Mouse (Mus musculus) hindbrain, embryonic 13.5 days (tissue): ENCODE data around the gene Cacna2d1. TPM values are rescaled to one million over a fixed set of nuclear protein-coding genes. Genes with fewer than 3 reads are reported as not detected.
A peak's percentile ranks its signal among the peaks of the same experiment; 100 is the strongest.

Experiments used
- ATAC-seq: fragments of 200-750 bp; cut with Nextera tagmentation; 2 replicates; pipeline ENCODE4 v1.8.0; 2017; ENCODE audit warnings: moderate TSS enrichment; ENCODE audit not compliant: low FRiP score
- H3K27ac ChIP-seq: fragments of 300-500 bp; sonication (generic); 2 replicates; pipeline ENCODE4 v1.5.1; 2015; ENCODE audit warnings: inconsistent platforms, mild to moderate bottlenecking, moderate library complexity
- H3K27me3 ChIP-seq: fragments of 300-500 bp; sonication (generic); 2 replicates; pipeline ENCODE4 v1.6.1; 2015; ENCODE audit warnings: mild to moderate bottlenecking, inconsistent platforms
- H3K36me3 ChIP-seq: fragments of 300-500 bp; sonication (generic); 2 replicates; pipeline ENCODE4 v1.6.1; 2015; ENCODE audit warnings: mild to moderate bottlenecking, inconsistent platforms
- H3K4me1 ChIP-seq: fragments of 300-500 bp; sonication (generic); replicated peaks from 2 replicates; pipeline ENCODE4 v1.6.1; 2015; ENCODE audit warnings: inconsistent platforms
- H3K4me2 ChIP-seq: fragments of 300-500 bp; sonication (generic); 2 replicates; pipeline ENCODE4 v1.6.1; 2015; ENCODE audit warnings: inconsistent platforms, mild to moderate bottlenecking, moderate library complexity
- H3K4me3 ChIP-seq: fragments of 300-500 bp; sonication (generic); 2 replicates; pipeline ENCODE4 v1.5.1; 2015; ENCODE audit warnings: mild to moderate bottlenecking, inconsistent platforms
- H3K9ac ChIP-seq: fragments of 300-500 bp; sonication (generic); 2 replicates; pipeline ENCODE4 v1.6.1; 2015; ENCODE audit warnings: mild to moderate bottlenecking, inconsistent platforms
- H3K9me3 ChIP-seq: fragments of 300-500 bp; sonication (generic); 2 replicates; pipeline ENCODE4 v1.6.1; 2016; ENCODE audit warnings: inconsistent platforms
- WGBS: fragments of 180-500 bp; shearing (Covaris S2); methylation state at CpG from one replicate; pipeline ENCODE4 v1.1.7; 2015; 5-methylcytosine and 5-hydroxymethylcytosine counted together
- polyA plus RNA-seq: library from polyadenylated mRNA; unstranded; fragments of >200 nt; fragmentation: Nextera tagmentation; extraction: Ambion mirVana; gene quantifications from 2 replicates; pipeline ENCODE4 v1.2.1, GENCODE M21; 2015

The Cacna2d1 gene
- polyA plus RNA-seq, 1 experiment from 2014 or later = 38.5 TPM

GRCm38 (mm10) chr5:16087995-16088394, 153.5 kb downstream of the Cacna2d1 start:
- 0 out of 2 replicates have a peak, but pooled peaks have one; percentile 16 for ATAC-seq
- WGBS = 44% methylated on average over 2 of the region's 2 CpGs
- peaks cover 13% of the 10 kb centered on the region; the same call in 1 of the 2 replicates for H3K4me1 ChIP-seq
- H3K9ac ChIP-seq = no peak overlapping the region
- H3K36me3 ChIP-seq = no peaks in the 10 kb centered on the region
- H3K27me3 ChIP-seq = no peaks in the 10 kb centered on the region
- peak overlapping the region; percentile 76 for H3K27ac ChIP-seq
- no peak overlapping the region for H3K4me2 ChIP-seq
- no peaks in the 10 kb centered on the region for H3K9me3 ChIP-seq
- H3K4me3 ChIP-seq = no peak overlapping the region

- Histone ChIP-seq H3K4me1 (peaks cover 6% of the 10 kb centered on the region; the same call in 1 of the 2 replicates), H3K4me2 (no peak overlapping the region), H3K9me3 (no peaks in the 10 kb centered on the region), H3K9ac (no peak overlapping the region), H3K4me3 (no peak overlapping the region), H3K27me3 (no peaks in the 10 kb centered on the region), H3K36me3 (no peaks in the 10 kb centered on the region), H3K27ac (0 out of 2 replicates have a peak overlapping the region, but pooled peaks have one; percentile 58)
- 80% methylated on average over 7 of the region's 7 CpGs for WGBS
- no peak for ATAC-seq
Observed at GRCm38 (mm10) chr5:16092540-16092939, 158.0 kb downstream of the Cacna2d1 start.

GRCm38 (mm10) chr5:16093071-16093693, 158.7 kb downstream of the Cacna2d1 start:
- Histone ChIP-seq H3K9me3 (no peaks in the 10 kb centered on the region), H3K36me3 (no peaks in the 10 kb centered on the region), H3K27ac (peak overlapping the region; percentile 58; the same call in 1 of the 2 replicates), H3K4me3 (no peak overlapping the region), H3K4me1 (0 out of 2 replicates have a peak, but pooled peaks cover 6% of the 10 kb centered on the region), H3K4me2 (no peak overlapping the region), H3K27me3 (no peaks in the 10 kb centered on the region), H3K9ac (no peak overlapping the region)
- WGBS = 79% methylated on average over 11 of the region's 11 CpGs
- ATAC-seq = no peak

GRCm38 (mm10) chr5:16095345-16095744, 160.9 kb downstream of the Cacna2d1 start:
- no peaks in the 10 kb centered on the region for H3K36me3 ChIP-seq
- H3K9me3 ChIP-seq = no peaks in the 10 kb centered on the region
- no peak overlapping the region for H3K4me3 ChIP-seq
- H3K9ac ChIP-seq = no peak overlapping the region
- H3K27me3 ChIP-seq = no peaks in the 10 kb centered on the region
- H3K4me2 ChIP-seq = no peak overlapping the region
- ATAC-seq = no peak
- WGBS = 64% methylated on average over 4 of the region's 4 CpGs
- no peak overlapping the region for H3K27ac ChIP-seq
- 0 out of 2 replicates have a peak, but pooled peaks cover 5% of the 10 kb centered on the region for H3K4me1 ChIP-seq

- H3K27ac ChIP-seq = no peak overlapping the region
- no peak for ATAC-seq
- no peaks in the 10 kb centered on the region for H3K27me3 ChIP-seq
- no peaks in the 10 kb centered on the region for H3K4me1 ChIP-seq
- H3K9ac ChIP-seq = no peak overlapping the region
- H3K4me2 ChIP-seq = no peak overlapping the region
- H3K4me3 ChIP-seq = no peak overlapping the region
- no peaks in the 10 kb centered on the region for H3K36me3 ChIP-seq
- H3K9me3 ChIP-seq = no peaks in the 10 kb centered on the region
- WGBS = 77% methylated on average over 2 of the region's 2 CpGs
Observed at GRCm38 (mm10) chr5:16098766-16099165, 164.3 kb downstream of the Cacna2d1 start.

GRCm38 (mm10) chr5:16101820-16102219, 167.3 kb downstream of the Cacna2d1 start:
- 84% methylated on average over 1 of the region's 1 CpGs for WGBS
- Histone ChIP-seq H3K9me3 (no peaks in the 10 kb centered on the region), H3K4me1 (no peaks in the 10 kb centered on the region; the same call in 1 of the 2 replicates), H3K27ac (no peak overlapping the region), H3K4me3 (no peak overlapping the region), H3K27me3 (no peaks in the 10 kb centered on the region), H3K36me3 (no peaks in the 10 kb centered on the region), H3K4me2 (no peak overlapping the region), H3K9ac (no peak overlapping the region)
- no peak for ATAC-seq

- Histone ChIP-seq H3K9me3 (no peaks in the 10 kb centered on the region), H3K4me2 (no peak overlapping the region), H3K4me1 (no peaks in the 10 kb centered on the region; the same call in 1 of the 2 replicates), H3K9ac (no peak overlapping the region), H3K36me3 (no peaks in the 10 kb centered on the region), H3K27me3 (no peaks in the 10 kb centered on the region), H3K27ac (0 out of 2 replicates have a peak overlapping the region, but pooled peaks have one; percentile 13), H3K4me3 (no peak overlapping the region)
- no peak for ATAC-seq
- 54% methylated on average over 2 of the region's 2 CpGs for WGBS
Observed at GRCm38 (mm10) chr5:16105701-16106100, 171.2 kb downstream of the Cacna2d1 start.

GRCm38 (mm10) chr5:16110643-16111042, 176.2 kb downstream of the Cacna2d1 start:
- no peak overlapping the region for H3K4me3 ChIP-seq
- H3K4me1 ChIP-seq = no peaks in the 10 kb centered on the region; the same call in 1 of the 2 replicates
- H3K9ac ChIP-seq = no peak overlapping the region
- 64% methylated on average over 1 of the region's 1 CpGs for WGBS
- H3K36me3 ChIP-seq = no peaks in the 10 kb centered on the region
- no peak overlapping the region for H3K4me2 ChIP-seq
- ATAC-seq = no peak
- no peaks in the 10 kb centered on the region for H3K27me3 ChIP-seq
- no peak overlapping the region for H3K27ac ChIP-seq
- H3K9me3 ChIP-seq = no peaks in the 10 kb centered on the region

GRCm38 (mm10) chr5:16113879-16114278, 179.4 kb downstream of the Cacna2d1 start:
- no peak overlapping the region for H3K4me2 ChIP-seq
- no peak overlapping the region for H3K9ac ChIP-seq
- H3K27ac ChIP-seq = no peak overlapping the region
- ATAC-seq = no peak
- WGBS = 83% methylated on average over 1 of the region's 1 CpGs
- no peak overlapping the region for H3K4me3 ChIP-seq
- H3K36me3 ChIP-seq = no peaks in the 10 kb centered on the region
- H3K4me1 ChIP-seq = 0 out of 2 replicates have a peak, but pooled peaks cover 6% of the 10 kb centered on the region
- H3K27me3 ChIP-seq = no peaks in the 10 kb centered on the region
- H3K9me3 ChIP-seq = no peaks in the 10 kb centered on the region

- Histone ChIP-seq H3K27ac (no peak overlapping the region), H3K36me3 (no peaks in the 10 kb centered on the region), H3K4me3 (no peak overlapping the region), H3K4me2 (no peak overlapping the region), H3K9ac (no peak overlapping the region), H3K27me3 (no peaks in the 10 kb centered on the region), H3K4me1 (peaks cover 13% of the 10 kb centered on the region), H3K9me3 (no peaks in the 10 kb centered on the region)
- 0 out of 2 replicates have a peak, but pooled peaks have one; percentile 57 for ATAC-seq
- WGBS = 57% methylated on average over 11 of the region's 11 CpGs
Observed at GRCm38 (mm10) chr5:16121334-16121733, 186.8 kb downstream of the Cacna2d1 start.

- Histone ChIP-seq H3K4me1 (peaks cover 13% of the 10 kb centered on the region), H3K27me3 (no peaks in the 10 kb centered on the region), H3K36me3 (no peaks in the 10 kb centered on the region), H3K4me3 (no peak overlapping the region), H3K27ac (no peak overlapping the region), H3K9me3 (no peaks in the 10 kb centered on the region), H3K4me2 (no peak overlapping the region), H3K9ac (no peak overlapping the region)
- 85% methylated on average over 6 of the region's 6 CpGs for WGBS
- ATAC-seq = no peak
Observed at GRCm38 (mm10) chr5:16122110-16122509, 187.6 kb downstream of the Cacna2d1 start.

- WGBS = 38% methylated on average over 6 of the region's 6 CpGs
- Histone ChIP-seq H3K27me3 (no peaks in the 10 kb centered on the region), H3K27ac (0 out of 2 replicates have a peak overlapping the region, but pooled peaks have one; percentile 8), H3K4me3 (no peak overlapping the region), H3K9ac (no peak overlapping the region), H3K4me2 (no peak overlapping the region), H3K4me1 (peaks cover 2% of the 10 kb centered on the region), H3K36me3 (no peaks in the 10 kb centered on the region), H3K9me3 (no peaks in the 10 kb centered on the region)
- peak; percentile 76 for ATAC-seq
Observed at GRCm38 (mm10) chr5:16134286-16135094, 200.0 kb downstream of the Cacna2d1 start.
